Mouse (Mus musculus) heart, adult 2 months (tissue): ENCODE measurements at regions not wholly inside any gene's neighbourhood (a gene's known extent, or its start where the extent isn't known, plus 50 kb on each side); places are given as distances from the start of the nearest gene placed in this dataset.
"Not testable (repeated sequence)": the region's sequence is repeated elsewhere in the genome, so short reads cannot be mapped to it uniquely, and the experiment has no call there.

Experiments used
- DNase-seq, 2 experiments: peaks; one replicate each; pipeline ENCODE4 v3.0.0; 2021
- H3K27ac ChIP-seq: fragments of 200-600 bp; 2 replicates; pipeline ENCODE4 v1.8.1; 2022
- H3K27me3 ChIP-seq: fragments of 200-500 bp; 2 replicates; pipeline ENCODE4 v1.6.1; 2012; ENCODE audit warnings: mild to moderate bottlenecking, low read length, inconsistent platforms, mixed read lengths; ENCODE audit not compliant: control insufficient read depth, insufficient read depth
- H3K36me3 ChIP-seq: fragments of 200-500 bp; 2 replicates; pipeline ENCODE4 v1.6.1; 2012; ENCODE audit warnings: low read length, inconsistent platforms; ENCODE audit not compliant: control insufficient read depth, insufficient read depth
- H3K4me1 ChIP-seq: fragments of 200-500 bp; 2 replicates; pipeline ENCODE4 v1.6.1; 2011; ENCODE audit warnings: low read length; ENCODE audit not compliant: control insufficient read depth, insufficient read depth
- H3K4me3 ChIP-seq: fragments of 200-600 bp; 2 replicates; pipeline ENCODE4 v1.8.1; 2022
- H3K79me2 ChIP-seq: fragments of 200-500 bp; replicated peaks from 2 replicates; pipeline ENCODE4 v1.6.1; 2012; ENCODE audit warnings: mild to moderate bottlenecking, inconsistent platforms, low read length, moderate library complexity, mixed read lengths; ENCODE audit not compliant: control insufficient read depth, insufficient read depth
- H3K9ac ChIP-seq: fragments of 200-500 bp; 2 replicates; pipeline ENCODE4 v1.6.1; 2012; ENCODE audit warnings: low read depth, mild to moderate bottlenecking, control low read depth, inconsistent platforms, low read length, mixed read lengths
- CTCF ChIP-seq: fragments of 200-600 bp; IDR thresholded peaks from 2 replicates; pipeline ENCODE4 v1.8.1; 2022; ENCODE audit warnings: antibody characterized with exemption, mild to moderate bottlenecking, moderate library complexity
- EP300 ChIP-seq: fragments of 200-500 bp; IDR thresholded peaks from 2 replicates; pipeline ENCODE4 v1.6.1; 2011; ENCODE audit warnings: low read depth, low read length, control low read depth; ENCODE audit not compliant: insufficient read depth
- POLR2A ChIP-seq: fragments of 200-500 bp; IDR thresholded peaks from 2 replicates; pipeline ENCODE4 v1.6.1; 2011; ENCODE audit warnings: mild to moderate bottlenecking, low read depth, low read length, control low read depth; ENCODE audit not compliant: insufficient read depth
- WGBS: fragments of 180-500 bp; shearing (Covaris S2); methylation state at CpG from one replicate; pipeline ENCODE4 v1.1.7; 2018; 5-methylcytosine and 5-hydroxymethylcytosine counted together
- intact Hi-C: fragments of 180-260 bp; cut with DNase I; formaldehyde crosslinking; loops from one replicate; pipeline ENCODE4 v1.15.1; 2025

DNA sequence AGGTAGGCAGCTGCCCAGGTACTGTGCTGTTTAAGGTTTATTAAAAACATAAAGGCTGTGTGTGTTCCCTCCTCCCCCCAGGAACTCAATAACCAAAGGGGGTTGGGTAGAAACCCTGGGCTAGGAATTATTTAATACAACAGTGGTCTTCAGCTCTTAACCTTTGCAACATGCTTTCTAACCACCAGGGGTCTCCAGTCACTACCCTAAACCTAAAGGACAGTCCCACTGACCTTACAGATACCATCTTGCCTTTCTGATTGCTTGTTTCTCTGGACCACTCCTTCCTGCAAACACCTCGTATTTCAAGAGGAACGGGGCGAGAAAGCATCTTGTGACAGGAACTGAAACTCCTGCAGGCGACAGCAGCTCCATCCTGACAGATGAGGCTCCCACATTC is 104.9 kb downstream of the Kcnk1 start:
- Histone ChIP-seq H3K27ac (no peak overlapping the region), H3K79me2 (no peaks in the 10 kb centered on the region), H3K9ac (no peak overlapping the region), H3K4me1 (no peaks in the 10 kb centered on the region), H3K27me3 (no peaks in the 10 kb centered on the region), H3K36me3 (no peaks in the 10 kb centered on the region), H3K4me3 (no peak overlapping the region)
- intact Hi-C loops: no loop called here
- 67% methylated on average over 4 of the region's 4 CpGs for WGBS
- DNase-seq: no peak
- TF ChIP-seq EP300 (no peak), CTCF (peak; percentile 30; the same call in 1 of the 2 replicates), POLR2A (no peak)

DNA sequence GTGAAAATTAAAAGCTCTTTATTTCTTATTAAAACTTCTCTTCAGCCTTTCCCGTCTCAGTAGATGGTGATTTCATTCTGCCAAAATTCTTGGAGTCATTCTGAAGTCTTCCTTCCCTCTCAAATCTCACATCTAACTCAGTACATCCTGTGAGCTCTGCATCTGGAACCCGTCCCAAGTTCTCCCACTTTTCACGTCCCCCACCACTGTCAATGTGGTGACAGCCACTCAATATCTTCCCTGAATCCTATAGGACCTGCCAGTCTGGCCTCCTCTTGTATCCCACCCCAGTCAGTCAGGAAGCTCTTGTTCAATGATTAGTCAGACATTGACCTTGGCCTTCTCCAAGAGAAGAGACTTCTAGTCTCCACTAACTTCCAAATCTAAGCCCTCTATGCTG is 110.1 kb downstream of the Kcnk1 start:
- 46% methylated on average over 3 of the region's 3 CpGs for WGBS
- Histone ChIP-seq H3K36me3 (no peaks in the 10 kb centered on the region), H3K9ac (no peak overlapping the region), H3K27ac (no peak overlapping the region), H3K4me1 (no peaks in the 10 kb centered on the region), H3K79me2 (no peaks in the 10 kb centered on the region), H3K27me3 (no peaks in the 10 kb centered on the region), H3K4me3 (no peak overlapping the region)
- intact Hi-C loops: no loop called here
- DNase-seq: no peak
- TF ChIP-seq CTCF (no peak), EP300 (no peak), POLR2A (no peak)

DNA sequence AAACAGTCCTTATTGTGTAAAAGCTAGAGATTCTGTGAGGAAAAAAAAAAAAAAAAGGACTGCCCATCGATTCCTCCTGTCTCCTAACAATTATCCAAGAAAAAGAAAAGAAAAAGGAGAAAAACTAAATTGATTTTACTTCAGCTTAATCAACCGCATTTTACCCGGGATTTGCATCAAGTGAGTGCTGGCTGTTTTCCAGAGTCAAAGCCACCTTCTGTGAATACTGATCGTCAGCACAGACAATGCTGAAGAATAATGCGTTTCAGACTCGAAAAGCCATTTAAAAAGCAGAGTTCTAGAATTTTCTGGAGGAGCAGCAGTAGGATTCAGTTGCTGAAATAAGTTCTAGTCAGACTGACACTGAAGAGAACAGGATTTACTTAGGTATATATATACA is 131.1 kb downstream of the Kcnk1 start:
- no peak overlapping the region for H3K27ac ChIP-seq
- H3K27me3 ChIP-seq: no peaks in the 10 kb centered on the region; the same call in 1 of the 2 replicates
- no peak for DNase-seq
- intact Hi-C loops: no loop called here
- H3K79me2 ChIP-seq: 0 out of 2 replicates have a peak, but pooled peaks cover 1% of the 10 kb centered on the region
- WGBS: 70% methylated on average over 6 of the region's 6 CpGs
- no peak overlapping the region for H3K9ac ChIP-seq
- H3K4me3 ChIP-seq: no peak overlapping the region
- H3K36me3 ChIP-seq: no peaks in the 10 kb centered on the region
- TF ChIP-seq CTCF (no peak), EP300 (no peak), POLR2A (no peak)
- H3K4me1 ChIP-seq: no peaks in the 10 kb centered on the region

DNA sequence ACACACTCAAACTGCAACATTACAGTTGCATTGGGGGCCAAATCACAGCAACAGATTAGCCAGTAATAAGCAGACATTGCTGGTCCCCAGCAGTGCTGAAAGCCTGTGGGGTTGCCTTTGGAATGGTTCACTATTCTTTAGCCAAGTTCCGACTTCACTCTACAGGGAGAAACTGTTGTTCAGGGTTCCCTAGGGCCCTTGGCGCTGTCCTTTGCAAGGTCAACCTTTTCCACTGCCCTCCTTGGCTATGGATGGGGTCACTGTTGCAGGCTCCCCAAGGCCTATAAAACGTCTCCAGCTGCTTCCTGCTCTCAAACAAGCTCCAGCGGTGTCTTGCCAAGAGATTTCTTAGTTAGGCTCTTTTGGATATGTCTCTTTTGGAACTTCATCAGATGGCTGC is 137.1 kb downstream of the Kcnk1 start:
- peak; percentile 24 to 34 for DNase-seq
- H3K79me2 ChIP-seq: no peaks in the 10 kb centered on the region; the same call in 1 of the 2 replicates
- no peak overlapping the region for H3K27ac ChIP-seq
- H3K36me3 ChIP-seq: no peaks in the 10 kb centered on the region
- intact Hi-C loops: no loop called here
- H3K9ac ChIP-seq: no peak overlapping the region
- no peak overlapping the region for H3K4me3 ChIP-seq
- 39% methylated on average over 4 of the region's 4 CpGs for WGBS
- TF ChIP-seq POLR2A (no peak), CTCF (no peak), EP300 (no peak)
- no peaks in the 10 kb centered on the region for H3K27me3 ChIP-seq
- H3K4me1 ChIP-seq: no peaks in the 10 kb centered on the region

DNA sequence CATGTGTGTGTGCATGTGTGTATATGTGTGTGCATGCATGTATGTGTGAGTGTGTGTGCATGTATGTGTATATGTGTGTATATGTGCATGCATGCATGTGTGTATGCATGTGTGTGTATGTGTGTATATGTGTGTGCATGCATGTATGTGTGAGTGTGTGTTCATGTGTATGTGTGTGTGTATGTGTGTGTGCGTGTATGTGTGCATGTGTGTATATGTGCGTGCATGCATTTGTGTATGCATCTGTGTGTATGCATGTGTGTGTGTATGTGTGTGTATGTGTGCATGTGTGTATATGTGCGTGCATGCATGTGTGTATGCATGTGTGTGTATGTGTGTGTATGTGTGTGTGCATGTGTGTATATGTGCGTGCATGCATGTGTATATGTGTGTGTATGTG is 137.9 kb downstream of the Kcnk1 start:
- DNase-seq, H3K27ac ChIP-seq, H3K27me3 ChIP-seq, intact Hi-C loops, H3K4me3 ChIP-seq, H3K79me2 ChIP-seq, H3K9ac ChIP-seq, H3K36me3 ChIP-seq, H3K4me1 ChIP-seq: not testable (repeated sequence)
- WGBS: 93% methylated on average over 4 of the region's 4 CpGs

DNA sequence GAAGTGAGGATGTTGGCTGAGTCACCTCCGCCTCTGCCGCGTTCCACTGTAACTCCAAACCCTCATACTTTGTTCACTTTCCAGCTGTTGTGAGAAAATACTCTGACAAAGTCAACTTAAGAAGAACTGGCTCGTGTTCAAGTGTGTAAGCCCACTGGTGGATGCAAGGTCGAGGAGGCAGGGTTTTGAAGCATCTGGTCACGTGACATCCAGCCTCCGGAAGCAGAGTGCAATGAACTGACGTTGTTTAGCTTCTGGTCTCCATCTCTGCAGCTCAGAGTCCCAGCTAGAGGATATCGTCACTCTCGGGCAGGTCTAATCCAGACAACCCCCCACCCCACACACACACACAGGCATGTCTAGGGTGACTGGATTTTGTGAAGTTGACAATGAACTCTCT is 140.1 kb downstream of the Kcnk1 start:
- 57% methylated on average over 10 of the region's 10 CpGs for WGBS
- Histone ChIP-seq H3K79me2 (no peaks in the 10 kb centered on the region; the same call in 1 of the 2 replicates), H3K4me1 (no peaks in the 10 kb centered on the region; the same call in 1 of the 2 replicates), H3K27ac (no peak overlapping the region), H3K9ac (no peak overlapping the region), H3K4me3 (no peak overlapping the region), H3K36me3 (no peaks in the 10 kb centered on the region), H3K27me3 (peaks cover 8% of the 10 kb centered on the region)
- no peak for DNase-seq
- intact Hi-C loops: no loop called here
- TF ChIP-seq EP300 (no peak), CTCF (no peak), POLR2A (no peak)

DNA sequence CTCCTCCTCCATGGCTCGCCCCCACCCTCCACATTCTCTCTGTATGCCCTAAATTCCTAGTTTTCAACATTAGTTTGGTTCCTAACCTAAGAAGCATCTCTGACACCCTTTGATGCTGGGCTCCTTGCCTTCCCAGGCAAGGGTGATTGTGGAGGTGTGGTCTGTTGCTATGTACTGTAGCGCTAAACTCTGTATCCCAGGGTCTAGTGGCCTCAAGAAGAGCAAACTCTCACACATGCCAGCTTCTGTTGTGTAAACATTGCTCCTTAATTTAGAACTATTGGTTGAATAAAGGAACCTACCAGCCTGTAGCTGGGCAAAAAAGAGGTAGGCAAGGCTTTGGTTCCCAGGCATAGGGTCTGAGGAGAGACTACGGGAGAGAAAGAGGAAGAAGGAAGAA is 140.6 kb downstream of the Kcnk1 start:
- TF ChIP-seq POLR2A (no peak), CTCF (no peak), EP300 (no peak)
- WGBS: 77% methylated on average over 3 of the region's 3 CpGs
- intact Hi-C loops: no loop called here

More for the DNA sequence above, 140.6 kb downstream of the Kcnk1 start:
- no peaks in the 10 kb centered on the region; the same call in 1 of the 2 replicates for H3K4me1 ChIP-seq
- H3K27me3 ChIP-seq: peaks cover 8% of the 10 kb centered on the region
- no peaks in the 10 kb centered on the region; the same call in 1 of the 2 replicates for H3K79me2 ChIP-seq
- no peak overlapping the region for H3K4me3 ChIP-seq
- no peak overlapping the region for H3K27ac ChIP-seq
- DNase-seq: no peak
- H3K36me3 ChIP-seq: no peaks in the 10 kb centered on the region
- H3K9ac ChIP-seq: no peak overlapping the region
